Mouse (Mus musculus): ENCODE data around the gene Kcnf1. TPM values are rescaled to one million over a fixed set of nuclear protein-coding genes. Genes with fewer than 3 reads are reported as not detected.
A peak's percentile ranks its signal among the peaks of the same experiment; 100 is the strongest.

The Kcnf1 gene
- polyA plus RNA-seq, 1 experiment from 2014 or later, result 2.3 TPM

- H3K4me1 ChIP-seq (ENCODE audit: control insufficient read depth, insufficient read depth, low read length), result 0 out of 2 replicates have a peak, but pooled peaks cover 4% of the 10 kb centered on the region
- H3K36me3 ChIP-seq (ENCODE audit: control insufficient read depth, insufficient read depth, low read length), result no peaks in the 10 kb centered on the region
- 86% methylated on average over 10 of the region's 10 CpGs for WGBS
- H3K4me3 ChIP-seq (replicated peaks; ENCODE audit: low read depth, low read length), result no peak overlapping the region
- peaks cover 14% of the 10 kb centered on the region for H3K27me3 ChIP-seq (ENCODE audit: control insufficient read depth, insufficient read depth, low read length)
- H3K9ac ChIP-seq (replicated peaks; ENCODE audit: low read length), result no peak overlapping the region
- DNase-seq, result no peak
- no peak overlapping the region; the same call in 1 of the 2 replicates for H3K4me2 ChIP-seq (ENCODE audit: low read length)
- no peak overlapping the region for H3K27ac ChIP-seq (replicated peaks; ENCODE audit: low read depth, low read length)
- no peak for ATAC-seq (ENCODE audit: low FRiP score, low TSS enrichment)
- H3K9me3 ChIP-seq (ENCODE audit: control insufficient read depth, low read length), result no peaks in the 10 kb centered on the region
Observed at GRCm38 (mm10) chr12:17174134-17174893, 2.4 kb downstream of the Kcnf1 start.

GRCm38 (mm10) chr12:17170406-17170805, 6.3 kb downstream of the Kcnf1 start:
- Histone ChIP-seq H3K9me3 (ENCODE audit: control insufficient read depth, low read length) (no peaks in the 10 kb centered on the region), H3K4me2 (ENCODE audit: low read length) (no peak overlapping the region), H3K4me1 (ENCODE audit: control insufficient read depth, insufficient read depth, low read length) (no peaks in the 10 kb centered on the region), H3K27me3 (ENCODE audit: control insufficient read depth, insufficient read depth, low read length) (peaks cover 13% of the 10 kb centered on the region), H3K27ac (replicated peaks; ENCODE audit: low read depth, low read length) (no peak overlapping the region), H3K9ac (replicated peaks; ENCODE audit: low read length) (no peak overlapping the region), H3K36me3 (ENCODE audit: control insufficient read depth, insufficient read depth, low read length) (no peaks in the 10 kb centered on the region), H3K4me3 (replicated peaks; ENCODE audit: low read depth, low read length) (no peak overlapping the region)
- no peak for DNase-seq
- ATAC-seq (ENCODE audit: low FRiP score, low TSS enrichment), result no peak
- WGBS, result 91% methylated on average over 10 of the region's 10 CpGs

GRCm38 (mm10) chr12:17166116-17166515, 10.6 kb downstream of the Kcnf1 start:
- Histone ChIP-seq H3K36me3 (ENCODE audit: control insufficient read depth, insufficient read depth, low read length) (no peaks in the 10 kb centered on the region), H3K4me3 (replicated peaks; ENCODE audit: low read depth, low read length) (no peak overlapping the region), H3K27ac (replicated peaks; ENCODE audit: low read depth, low read length) (no peak overlapping the region), H3K4me2 (ENCODE audit: low read length) (no peak overlapping the region), H3K9ac (replicated peaks; ENCODE audit: low read length) (no peak overlapping the region), H3K27me3 (ENCODE audit: control insufficient read depth, insufficient read depth, low read length) (no peaks in the 10 kb centered on the region), H3K9me3 (ENCODE audit: control insufficient read depth, low read length) (no peaks in the 10 kb centered on the region), H3K4me1 (ENCODE audit: control insufficient read depth, insufficient read depth, low read length) (no peaks in the 10 kb centered on the region)
- ATAC-seq (ENCODE audit: low FRiP score, low TSS enrichment), result no peak
- 87% methylated on average over 2 of the region's 2 CpGs for WGBS
- no peak for DNase-seq

- H3K36me3 ChIP-seq (ENCODE audit: control insufficient read depth, insufficient read depth, low read length), result no peaks in the 10 kb centered on the region
- H3K9me3 ChIP-seq (ENCODE audit: control insufficient read depth, low read length), result no peaks in the 10 kb centered on the region
- DNase-seq (no peak), ATAC-seq (ENCODE audit: low FRiP score, low TSS enrichment) (no peak)
- no peak overlapping the region for H3K4me2 ChIP-seq (ENCODE audit: low read length)
- no peaks in the 10 kb centered on the region for H3K4me1 ChIP-seq (ENCODE audit: control insufficient read depth, insufficient read depth, low read length)
- H3K27me3 ChIP-seq (ENCODE audit: control insufficient read depth, insufficient read depth, low read length), result no peaks in the 10 kb centered on the region
- H3K9ac ChIP-seq (replicated peaks; ENCODE audit: low read length), result no peak overlapping the region
- no peak overlapping the region for H3K27ac ChIP-seq (replicated peaks; ENCODE audit: low read depth, low read length)
- 95% methylated on average over 3 of the region's 3 CpGs for WGBS
- H3K4me3 ChIP-seq (replicated peaks; ENCODE audit: low read depth, low read length), result no peak overlapping the region
Observed at GRCm38 (mm10) chr12:17163996-17164395, 12.7 kb downstream of the Kcnf1 start.

- Histone ChIP-seq H3K9ac (replicated peaks; ENCODE audit: low read length) (no peak overlapping the region), H3K27ac (replicated peaks; ENCODE audit: low read depth, low read length) (no peak overlapping the region), H3K4me2 (ENCODE audit: low read length) (no peak overlapping the region), H3K4me3 (replicated peaks; ENCODE audit: low read depth, low read length) (no peak overlapping the region), H3K36me3 (ENCODE audit: control insufficient read depth, insufficient read depth, low read length) (no peaks in the 10 kb centered on the region), H3K9me3 (ENCODE audit: control insufficient read depth, low read length) (no peaks in the 10 kb centered on the region), H3K4me1 (ENCODE audit: control insufficient read depth, insufficient read depth, low read length) (no peaks in the 10 kb centered on the region), H3K27me3 (ENCODE audit: control insufficient read depth, insufficient read depth, low read length) (no peaks in the 10 kb centered on the region)
- DNase-seq (no peak), ATAC-seq (ENCODE audit: low FRiP score, low TSS enrichment) (no peak)
- WGBS, result 87% methylated on average over 7 of the region's 7 CpGs
Observed at GRCm38 (mm10) chr12:17159549-17159948, 17.1 kb downstream of the Kcnf1 start.

- Histone ChIP-seq H3K4me3 (replicated peaks; ENCODE audit: low read depth, low read length) (no peak overlapping the region), H3K27me3 (ENCODE audit: control insufficient read depth, insufficient read depth, low read length) (no peaks in the 10 kb centered on the region), H3K9ac (replicated peaks; ENCODE audit: low read length) (no peak overlapping the region), H3K27ac (replicated peaks; ENCODE audit: low read depth, low read length) (no peak overlapping the region), H3K4me1 (ENCODE audit: control insufficient read depth, insufficient read depth, low read length) (no peaks in the 10 kb centered on the region), H3K36me3 (ENCODE audit: control insufficient read depth, insufficient read depth, low read length) (no peaks in the 10 kb centered on the region), H3K9me3 (ENCODE audit: control insufficient read depth, low read length) (no peaks in the 10 kb centered on the region), H3K4me2 (ENCODE audit: low read length) (no peak overlapping the region)
- ATAC-seq (ENCODE audit: low FRiP score, low TSS enrichment), result no peak
- WGBS, result 93% methylated on average over 15 of the region's 15 CpGs
- no peak for DNase-seq
Observed at GRCm38 (mm10) chr12:17157558-17157957, 19.1 kb downstream of the Kcnf1 start.

- Histone ChIP-seq H3K4me1 (ENCODE audit: control insufficient read depth, insufficient read depth, low read length) (no peaks in the 10 kb centered on the region), H3K36me3 (ENCODE audit: control insufficient read depth, insufficient read depth, low read length) (no peaks in the 10 kb centered on the region), H3K4me2 (ENCODE audit: low read length) (no peak overlapping the region), H3K27ac (replicated peaks; ENCODE audit: low read depth, low read length) (no peak overlapping the region), H3K9ac (replicated peaks; ENCODE audit: low read length) (no peak overlapping the region), H3K4me3 (replicated peaks; ENCODE audit: low read depth, low read length) (no peak overlapping the region), H3K27me3 (ENCODE audit: control insufficient read depth, insufficient read depth, low read length) (no peaks in the 10 kb centered on the region), H3K9me3 (ENCODE audit: control insufficient read depth, low read length) (no peaks in the 10 kb centered on the region)
- ATAC-seq (ENCODE audit: low FRiP score, low TSS enrichment) (no peak), DNase-seq (no peak)
- 82% methylated on average over 1 of the region's 1 CpGs for WGBS
Observed at GRCm38 (mm10) chr12:17155781-17156180, 20.9 kb downstream of the Kcnf1 start.

GRCm38 (mm10) chr12:17152840-17153239, 23.8 kb downstream of the Kcnf1 start:
- H3K36me3 ChIP-seq (ENCODE audit: control insufficient read depth, insufficient read depth, low read length), result no peaks in the 10 kb centered on the region
- H3K27me3 ChIP-seq (ENCODE audit: control insufficient read depth, insufficient read depth, low read length), result no peaks in the 10 kb centered on the region
- H3K9me3 ChIP-seq (ENCODE audit: control insufficient read depth, low read length), result no peaks in the 10 kb centered on the region
- ATAC-seq (ENCODE audit: low FRiP score, low TSS enrichment) (no peak), DNase-seq (peak; percentile 23)
- WGBS, result 58% methylated on average over 7 of the region's 7 CpGs
- H3K27ac ChIP-seq (replicated peaks; ENCODE audit: low read depth, low read length), result no peak overlapping the region
- no peak overlapping the region for H3K9ac ChIP-seq (replicated peaks; ENCODE audit: low read length)
- no peak overlapping the region for H3K4me3 ChIP-seq (replicated peaks; ENCODE audit: low read depth, low read length)
- H3K4me1 ChIP-seq (ENCODE audit: control insufficient read depth, insufficient read depth, low read length), result no peaks in the 10 kb centered on the region
- H3K4me2 ChIP-seq (ENCODE audit: low read length), result no peak overlapping the region

- H3K9ac ChIP-seq (replicated peaks; ENCODE audit: low read length), result no peak overlapping the region
- 77% methylated on average over 10 of the region's 10 CpGs for WGBS
- ATAC-seq (ENCODE audit: low FRiP score, low TSS enrichment), result no peak
- H3K27me3 ChIP-seq (ENCODE audit: control insufficient read depth, insufficient read depth, low read length), result no peaks in the 10 kb centered on the region
- H3K4me3 ChIP-seq (replicated peaks; ENCODE audit: low read depth, low read length), result no peak overlapping the region
- no peaks in the 10 kb centered on the region for H3K36me3 ChIP-seq (ENCODE audit: control insufficient read depth, insufficient read depth, low read length)
- no peaks in the 10 kb centered on the region for H3K9me3 ChIP-seq (ENCODE audit: control insufficient read depth, low read length)
- no peaks in the 10 kb centered on the region for H3K4me1 ChIP-seq (ENCODE audit: control insufficient read depth, insufficient read depth, low read length)
- 0 out of 2 replicates have a peak overlapping the region, but pooled peaks have one; percentile 8 for H3K27ac ChIP-seq (replicated peaks; ENCODE audit: low read depth, low read length)
- H3K4me2 ChIP-seq (ENCODE audit: low read length), result no peak overlapping the region
- DNase-seq, result no peak
Observed at GRCm38 (mm10) chr12:17148920-17149319, 27.8 kb downstream of the Kcnf1 start.

Data from midbrain, embryonic 14.5 days (tissue).